Mouse (Mus musculus): ENCODE measurements around the gene Tent2. TPM values are rescaled to one million over a fixed set of nuclear protein-coding genes. Genes with fewer than 3 reads are reported as not detected.
A peak's percentile ranks its signal among the peaks of the same experiment; 100 is the strongest.

Tent2 gene
- polyA plus RNA-seq (2016; fragmentation: Nextera tagmentation; extraction: Ambion mirVana), result 70.5 and 73.6 TPM in 2 replicates

- peak within 1 kb of the TSS; percentile 98 for H3K27ac ChIP-seq
- H3K4me3 ChIP-seq (replicated peaks), result peak within 1 kb of the TSS; percentile 98
- no peaks in the 10 kb centered on the region for H3K27me3 ChIP-seq
- H3K4me2 ChIP-seq, result peak within 1 kb of the TSS; percentile 77
- peaks cover 11% of the 10 kb centered on the region for H3K4me1 ChIP-seq (replicated peaks)
- H3K9ac ChIP-seq (replicated peaks), result peak within 1 kb of the TSS; percentile 99
- ATAC-seq (ENCODE audit: insufficient number of reproducible peaks, insufficient read depth, low FRiP score, low TSS enrichment, low read depth), result peak; percentile 100
- H3K9me3 ChIP-seq, result no peaks in the 10 kb centered on the region
- under 1% methylated on average over 71 of the region's 72 CpGs for WGBS
- H3K36me3 ChIP-seq, result 0 out of 2 replicates have a peak, but pooled peaks cover 3% of the 10 kb centered on the region
Observed at GRCm38 (mm10) chr13:93191831-93192645, at the start of gene Tent2. TSS of gene Tent2 (minus strand) at chr13:93192385.

GRCm38 (mm10) chr13:93241180-93241579, 49.0 kb upstream of the Tent2 start:
- H3K27ac ChIP-seq, result no peak overlapping the region
- WGBS, result 79% methylated on average over 3 of the region's 3 CpGs
- H3K27me3 ChIP-seq, result no peaks in the 10 kb centered on the region
- no peak overlapping the region for H3K9ac ChIP-seq (replicated peaks)
- no peaks in the 10 kb centered on the region for H3K36me3 ChIP-seq
- H3K9me3 ChIP-seq, result no peaks in the 10 kb centered on the region
- no peak for ATAC-seq (ENCODE audit: insufficient number of reproducible peaks, insufficient read depth, low FRiP score, low TSS enrichment, low read depth)
- H3K4me3 ChIP-seq (replicated peaks), result no peak overlapping the region
- H3K4me2 ChIP-seq, result no peak overlapping the region
- no peaks in the 10 kb centered on the region for H3K4me1 ChIP-seq (replicated peaks)

GRCm38 (mm10) chr13:93239561-93239960, 47.4 kb upstream of the Tent2 start:
- no peak for ATAC-seq (ENCODE audit: insufficient number of reproducible peaks, insufficient read depth, low FRiP score, low TSS enrichment, low read depth)
- H3K4me3 ChIP-seq (replicated peaks), result no peak overlapping the region
- H3K4me2 ChIP-seq, result 0 out of 2 replicates have a peak overlapping the region, but pooled peaks have one; percentile 6
- no peaks in the 10 kb centered on the region for H3K36me3 ChIP-seq
- H3K9ac ChIP-seq (replicated peaks), result no peak overlapping the region
- H3K9me3 ChIP-seq, result no peaks in the 10 kb centered on the region
- no peaks in the 10 kb centered on the region for H3K27me3 ChIP-seq
- H3K4me1 ChIP-seq (replicated peaks), result no peaks in the 10 kb centered on the region
- 52% methylated on average over 3 of the region's 7 CpGs for WGBS
- H3K27ac ChIP-seq, result no peak overlapping the region

GRCm38 (mm10) chr13:93239134-93239533, 46.9 kb upstream of the Tent2 start:
- Histone ChIP-seq H3K4me2 (no peak overlapping the region), H3K9me3 (no peaks in the 10 kb centered on the region), H3K27ac (no peak overlapping the region), H3K36me3 (no peaks in the 10 kb centered on the region), H3K4me1 (replicated peaks) (no peaks in the 10 kb centered on the region), H3K27me3 (no peaks in the 10 kb centered on the region), H3K9ac (replicated peaks) (no peak overlapping the region), H3K4me3 (replicated peaks) (no peak overlapping the region)
- WGBS, result 69% methylated on average over 9 of the region's 9 CpGs
- no peak for ATAC-seq (ENCODE audit: insufficient number of reproducible peaks, insufficient read depth, low FRiP score, low TSS enrichment, low read depth)

GRCm38 (mm10) chr13:93237677-93238398, 45.7 kb upstream of the Tent2 start:
- no peak overlapping the region for H3K27ac ChIP-seq
- no peak for ATAC-seq (ENCODE audit: insufficient number of reproducible peaks, insufficient read depth, low FRiP score, low TSS enrichment, low read depth)
- H3K4me1 ChIP-seq (replicated peaks), result no peaks in the 10 kb centered on the region
- H3K36me3 ChIP-seq, result no peaks in the 10 kb centered on the region
- H3K27me3 ChIP-seq, result no peaks in the 10 kb centered on the region
- H3K9ac ChIP-seq (replicated peaks), result no peak overlapping the region
- H3K4me2 ChIP-seq, result no peak overlapping the region
- H3K4me3 ChIP-seq (replicated peaks), result no peak overlapping the region
- 84% methylated on average over 9 of the region's 9 CpGs for WGBS
- H3K9me3 ChIP-seq, result no peaks in the 10 kb centered on the region

- H3K4me3 ChIP-seq (replicated peaks), result no peak overlapping the region
- no peak for ATAC-seq (ENCODE audit: insufficient number of reproducible peaks, insufficient read depth, low FRiP score, low TSS enrichment, low read depth)
- H3K36me3 ChIP-seq, result no peaks in the 10 kb centered on the region
- H3K4me2 ChIP-seq, result no peak overlapping the region
- no peak overlapping the region for H3K9ac ChIP-seq (replicated peaks)
- no peaks in the 10 kb centered on the region for H3K27me3 ChIP-seq
- no peak overlapping the region for H3K27ac ChIP-seq
- 87% methylated on average over 4 of the region's 4 CpGs for WGBS
- no peaks in the 10 kb centered on the region for H3K9me3 ChIP-seq
- no peaks in the 10 kb centered on the region for H3K4me1 ChIP-seq (replicated peaks)
Observed at GRCm38 (mm10) chr13:93234267-93235039, 42.3 kb upstream of the Tent2 start.

GRCm38 (mm10) chr13:93232335-93232734, 40.1 kb upstream of the Tent2 start:
- Histone ChIP-seq H3K27me3 (no peaks in the 10 kb centered on the region), H3K4me2 (no peak overlapping the region), H3K9me3 (no peaks in the 10 kb centered on the region), H3K27ac (no peak overlapping the region), H3K4me3 (replicated peaks) (no peak overlapping the region), H3K9ac (replicated peaks) (no peak overlapping the region), H3K4me1 (replicated peaks) (no peaks in the 10 kb centered on the region), H3K36me3 (no peaks in the 10 kb centered on the region)
- 91% methylated on average over 7 of the region's 7 CpGs for WGBS
- ATAC-seq (ENCODE audit: insufficient number of reproducible peaks, insufficient read depth, low FRiP score, low TSS enrichment, low read depth), result no peak

- H3K4me3 ChIP-seq (replicated peaks), result no peak overlapping the region
- 83% methylated on average over 4 of the region's 4 CpGs for whole genome bisulfite sequencing
- no peak for ATAC-seq (ENCODE audit: insufficient number of reproducible peaks, insufficient read depth, low FRiP score, low TSS enrichment, low read depth)
- H3K9ac ChIP-seq (replicated peaks), result no peak overlapping the region
- no peaks in the 10 kb centered on the region for H3K9me3 ChIP-seq
- no peak overlapping the region for H3K27ac ChIP-seq
- no peaks in the 10 kb centered on the region for H3K27me3 ChIP-seq
- H3K36me3 ChIP-seq, result no peaks in the 10 kb centered on the region
- no peak overlapping the region for H3K4me2 ChIP-seq
- H3K4me1 ChIP-seq (replicated peaks), result no peaks in the 10 kb centered on the region
Observed at GRCm38 (mm10) chr13:93231016-93231415, 38.8 kb upstream of the Tent2 start.

GRCm38 (mm10) chr13:93211741-93212140, 19.6 kb upstream of the Tent2 start:
- WGBS, result 63% methylated on average over 1 of the region's 1 CpGs
- Histone ChIP-seq H3K9me3 (no peaks in the 10 kb centered on the region), H3K27me3 (no peaks in the 10 kb centered on the region), H3K9ac (replicated peaks) (no peak overlapping the region), H3K4me3 (replicated peaks) (no peak overlapping the region), H3K4me1 (replicated peaks) (no peaks in the 10 kb centered on the region), H3K36me3 (no peaks in the 10 kb centered on the region), H3K4me2 (no peak overlapping the region), H3K27ac (no peak overlapping the region)
- no peak for ATAC-seq (ENCODE audit: insufficient number of reproducible peaks, insufficient read depth, low FRiP score, low TSS enrichment, low read depth)

GRCm38 (mm10) chr13:93192646-93193026, 451 bp upstream of the Tent2 start:
- H3K9me3 ChIP-seq, result no peaks in the 10 kb centered on the region
- 0 out of 2 replicates have a peak, but pooled peaks have one; percentile 12 for ATAC-seq (ENCODE audit: insufficient number of reproducible peaks, insufficient read depth, low FRiP score, low TSS enrichment, low read depth)
- peak overlapping the region; percentile 98 for H3K27ac ChIP-seq
- H3K4me2 ChIP-seq, result peak overlapping the region; percentile 61
- peak overlapping the region; percentile 98 for H3K4me3 ChIP-seq (replicated peaks)
- H3K36me3 ChIP-seq, result 0 out of 2 replicates have a peak, but pooled peaks cover 3% of the 10 kb centered on the region
- H3K27me3 ChIP-seq, result no peaks in the 10 kb centered on the region
- H3K9ac ChIP-seq (replicated peaks), result no peak overlapping the region; the same call in 1 of the 2 replicates
- peaks cover 11% of the 10 kb centered on the region for H3K4me1 ChIP-seq (replicated peaks)
- WGBS, result 73% methylated on average over 5 of the region's 5 CpGs

GRCm38 (mm10) chr13:93189416-93189815, 2.8 kb downstream of the Tent2 start:
- H3K9me3 ChIP-seq, result no peaks in the 10 kb centered on the region
- H3K27me3 ChIP-seq, result no peaks in the 10 kb centered on the region
- 85% methylated on average over 2 of the region's 2 CpGs for WGBS
- peaks cover 11% of the 10 kb centered on the region for H3K4me1 ChIP-seq (replicated peaks)
- ATAC-seq (ENCODE audit: insufficient number of reproducible peaks, insufficient read depth, low FRiP score, low TSS enrichment, low read depth), result no peak
- no peak overlapping the region for H3K27ac ChIP-seq
- no peak overlapping the region for H3K9ac ChIP-seq (replicated peaks)
- peaks cover 8% of the 10 kb centered on the region; the same call in 1 of the 2 replicates for H3K36me3 ChIP-seq
- no peak overlapping the region for H3K4me3 ChIP-seq (replicated peaks)
- no peak overlapping the region for H3K4me2 ChIP-seq

All from limb, embryonic 12.5 days (tissue).